Mouse (Mus musculus): ENCODE results near the gene Trim65. TPM values are rescaled to one million over a fixed set of nuclear protein-coding genes. Genes with fewer than 3 reads are reported as not detected.
"Not testable (repeated sequence)": the region's sequence is repeated elsewhere in the genome, so short reads cannot be mapped to it uniquely, and the experiment has no call there.

Gene Trim65
- polyA plus RNA-seq, 1 experiment from 2014 or later: 6.5 TPM

- Histone ChIP-seq H3K27ac (ENCODE audit: low read length) (peak overlapping the region; percentile 91), H3K4me1 (ENCODE audit: control insufficient read depth, insufficient read depth, low read length) (peaks cover 29% of the 10 kb centered on the region), H3K9ac (ENCODE audit: low read length) (peak overlapping the region; percentile 84), H3K4me3 (ENCODE audit: low read length) (peak overlapping the region; percentile 67), H3K27me3 (ENCODE audit: control insufficient read depth, insufficient read depth, low read length) (no peaks in the 10 kb centered on the region), H3K36me3 (ENCODE audit: control insufficient read depth, insufficient read depth) (peaks cover 22% of the 10 kb centered on the region), H3K9me3 (replicated peaks; ENCODE audit: control insufficient read depth, low read length) (no peaks in the 10 kb centered on the region), H3K4me2 (ENCODE audit: low read depth, low read length) (peak overlapping the region; percentile 70)
- 35% methylated on average over 8 of the region's 8 CpGs for WGBS
- ATAC-seq (replicated peaks; ENCODE audit: extremely low read depth, insufficient read depth, low FRiP score): peak; percentile 14; the same call in 1 of the 2 replicates
Observed at GRCm38 (mm10) chr11:116129993-116130487, 888 bp downstream of the Trim65 start.

- no peak for ATAC-seq (replicated peaks; ENCODE audit: extremely low read depth, insufficient read depth, low FRiP score)
- Histone ChIP-seq H3K9ac (ENCODE audit: low read length) (peak overlapping the region; percentile 84), H3K4me3 (ENCODE audit: low read length) (no peak overlapping the region; the same call in 1 of the 2 replicates), H3K27ac (ENCODE audit: low read length) (no peak overlapping the region), H3K36me3 (ENCODE audit: control insufficient read depth, insufficient read depth) (peaks cover 19% of the 10 kb centered on the region), H3K4me1 (ENCODE audit: control insufficient read depth, insufficient read depth, low read length) (peaks cover 29% of the 10 kb centered on the region), H3K9me3 (replicated peaks; ENCODE audit: control insufficient read depth, low read length) (no peaks in the 10 kb centered on the region), H3K4me2 (ENCODE audit: low read depth, low read length) (peak overlapping the region; percentile 70), H3K27me3 (ENCODE audit: control insufficient read depth, insufficient read depth, low read length) (no peaks in the 10 kb centered on the region)
- WGBS: 80% methylated on average over 9 of the region's 9 CpGs
Observed at GRCm38 (mm10) chr11:116129091-116129790, 1.7 kb downstream of the Trim65 start.

DNA sequence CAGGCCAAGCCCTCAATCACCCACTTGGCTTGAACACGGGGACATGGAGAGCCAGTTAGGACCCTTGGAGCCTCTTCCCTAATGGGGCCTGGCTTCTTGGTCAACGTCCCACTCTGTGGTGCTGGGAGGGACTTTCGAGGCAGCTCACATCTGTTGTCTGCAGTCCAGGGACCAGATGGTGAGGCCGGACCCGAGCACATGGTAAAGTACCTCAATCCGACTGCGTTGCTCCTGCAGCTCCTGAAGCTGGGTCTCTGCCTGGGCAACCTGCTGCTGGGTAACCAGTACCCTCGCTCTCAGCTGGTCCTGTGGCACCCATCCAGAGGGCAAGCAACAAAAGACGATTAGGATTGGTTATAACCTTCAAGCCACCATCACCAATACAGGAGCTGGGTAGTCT, 2.9 kb downstream of the Trim65 start:
- H3K4me2 ChIP-seq (ENCODE audit: low read depth, low read length): no peak overlapping the region

DNA sequence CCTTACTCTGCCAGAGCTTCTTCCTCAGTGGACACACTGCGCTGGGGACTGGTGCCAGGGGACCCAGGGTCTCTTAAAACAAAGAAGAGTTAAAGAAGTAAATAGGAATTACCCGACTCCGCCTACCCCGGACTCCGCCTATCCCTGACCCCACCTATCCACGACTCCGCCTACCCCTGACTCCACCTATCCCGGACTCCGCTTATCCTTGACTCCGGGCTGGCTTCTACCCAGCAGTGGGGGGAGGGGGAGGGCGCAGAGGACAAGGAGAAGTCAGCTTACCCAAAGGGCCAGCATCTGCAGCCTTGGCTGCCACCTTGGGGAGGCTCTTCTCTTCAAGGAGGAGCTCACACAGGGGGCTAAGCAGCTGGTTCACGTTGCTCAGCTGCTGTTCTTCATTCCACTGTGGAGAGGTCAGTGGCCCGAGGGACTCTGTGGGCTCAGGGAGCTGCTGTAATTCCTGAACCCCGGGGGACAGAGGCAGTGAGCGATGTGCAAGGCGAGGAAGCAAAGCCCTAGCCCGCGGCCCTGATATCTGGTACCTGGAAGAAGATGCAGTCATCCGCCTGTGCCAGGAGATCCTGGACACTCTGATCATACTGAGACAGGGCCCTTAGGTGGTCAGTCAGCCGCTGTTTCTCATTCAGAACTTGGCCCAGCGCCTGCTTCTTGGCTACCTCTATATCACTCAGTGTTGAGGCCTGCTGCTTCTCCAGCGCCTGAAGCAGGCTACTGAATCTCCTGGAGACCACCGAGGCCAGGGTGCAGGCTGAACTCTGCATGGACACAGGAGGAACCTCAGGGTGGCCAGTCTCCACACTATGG, 3.6 kb downstream of the Trim65 start, which contains the start of gene Trim47:
TSS of gene Trim47 (minus strand) at position 55 of the 825 bp plus-strand sequence.
- WGBS: 35% methylated on average over 23 of the region's 23 CpGs
- H3K4me3 ChIP-seq (ENCODE audit: low read length): peak within 1 kb of the TSS; percentile 13; the same call in 1 of the 2 replicates
- no peaks in the 10 kb centered on the region for H3K9me3 ChIP-seq (replicated peaks; ENCODE audit: control insufficient read depth, low read length)
- peak within 1 kb of the TSS; percentile 4; the same call in 1 of the 2 replicates for H3K27ac ChIP-seq (ENCODE audit: low read length)
- peak within 1 kb of the TSS; percentile 53 for H3K9ac ChIP-seq (ENCODE audit: low read length)
- H3K27me3 ChIP-seq (ENCODE audit: control insufficient read depth, insufficient read depth, low read length): no peaks in the 10 kb centered on the region
- ATAC-seq (replicated peaks; ENCODE audit: extremely low read depth, insufficient read depth, low FRiP score): no peak
- H3K4me1 ChIP-seq (ENCODE audit: control insufficient read depth, insufficient read depth, low read length): peaks cover 24% of the 10 kb centered on the region
- H3K4me2 ChIP-seq (ENCODE audit: low read depth, low read length): peak within 1 kb of the TSS; percentile 39; the same call in 1 of the 2 replicates
- peaks cover 15% of the 10 kb centered on the region for H3K36me3 ChIP-seq (ENCODE audit: control insufficient read depth, insufficient read depth)

More for the DNA sequence above, 2.9 kb downstream of the Trim65 start:
- peaks cover 29% of the 10 kb centered on the region for H3K4me1 ChIP-seq (ENCODE audit: control insufficient read depth, insufficient read depth, low read length)
- H3K27me3 ChIP-seq (ENCODE audit: control insufficient read depth, insufficient read depth, low read length): no peaks in the 10 kb centered on the region
- H3K9me3 ChIP-seq (replicated peaks; ENCODE audit: control insufficient read depth, low read length): no peaks in the 10 kb centered on the region
- no peak overlapping the region for H3K4me3 ChIP-seq (ENCODE audit: low read length)
- 80% methylated on average over 9 of the region's 9 CpGs for WGBS
- no peak overlapping the region for H3K27ac ChIP-seq (ENCODE audit: low read length)
- peaks cover 19% of the 10 kb centered on the region for H3K36me3 ChIP-seq (ENCODE audit: control insufficient read depth, insufficient read depth)
- H3K9ac ChIP-seq (ENCODE audit: low read length): peak overlapping the region; percentile 53
- ATAC-seq (replicated peaks; ENCODE audit: extremely low read depth, insufficient read depth, low FRiP score): no peak

- H3K4me1 ChIP-seq (ENCODE audit: control insufficient read depth, insufficient read depth, low read length): peaks cover 19% of the 10 kb centered on the region
- no peaks in the 10 kb centered on the region for H3K27me3 ChIP-seq (ENCODE audit: control insufficient read depth, insufficient read depth, low read length)
- H3K9me3 ChIP-seq (replicated peaks; ENCODE audit: control insufficient read depth, low read length): no peaks in the 10 kb centered on the region
- WGBS: 97% methylated on average over 15 of the region's 15 CpGs
- no peak for ATAC-seq (replicated peaks; ENCODE audit: extremely low read depth, insufficient read depth, low FRiP score)
- H3K36me3 ChIP-seq (ENCODE audit: control insufficient read depth, insufficient read depth): peaks cover 12% of the 10 kb centered on the region
- H3K4me3 ChIP-seq (ENCODE audit: low read length): no peak overlapping the region
- no peak overlapping the region for H3K27ac ChIP-seq (ENCODE audit: low read length)
- no peak overlapping the region for H3K9ac ChIP-seq (ENCODE audit: low read length)
- no peak overlapping the region for H3K4me2 ChIP-seq (ENCODE audit: low read depth, low read length)
Observed at GRCm38 (mm10) chr11:116126261-116126660, 4.7 kb downstream of the Trim65 start.

GRCm38 (mm10) chr11:116121731-116122245, 9.1 kb downstream of the Trim65 start:
- H3K9ac ChIP-seq (ENCODE audit: low read length); H3K9me3 ChIP-seq (replicated peaks; ENCODE audit: control insufficient read depth, low read length); H3K4me2 ChIP-seq (ENCODE audit: low read depth, low read length); H3K4me1 ChIP-seq (ENCODE audit: control insufficient read depth, insufficient read depth, low read length); ATAC-seq (replicated peaks; ENCODE audit: extremely low read depth, insufficient read depth, low FRiP score); H3K27ac ChIP-seq (ENCODE audit: low read length); H3K4me3 ChIP-seq (ENCODE audit: low read length); H3K27me3 ChIP-seq (ENCODE audit: control insufficient read depth, insufficient read depth, low read length): not testable (repeated sequence)
- WGBS: 93% methylated on average over 8 of the region's 8 CpGs
- peaks cover 12% of the 10 kb centered on the region for H3K36me3 ChIP-seq (ENCODE audit: control insufficient read depth, insufficient read depth)

GRCm38 (mm10) chr11:116117819-116118218, 13.1 kb downstream of the Trim65 start:
- H3K27me3 ChIP-seq (ENCODE audit: control insufficient read depth, insufficient read depth, low read length): no peaks in the 10 kb centered on the region
- no peak overlapping the region for H3K27ac ChIP-seq (ENCODE audit: low read length)
- no peaks in the 10 kb centered on the region for H3K4me1 ChIP-seq (ENCODE audit: control insufficient read depth, insufficient read depth, low read length)
- ATAC-seq (replicated peaks; ENCODE audit: extremely low read depth, insufficient read depth, low FRiP score): no peak
- no peaks in the 10 kb centered on the region for H3K36me3 ChIP-seq (ENCODE audit: control insufficient read depth, insufficient read depth)
- no peak overlapping the region for H3K9ac ChIP-seq (ENCODE audit: low read length)
- H3K9me3 ChIP-seq (replicated peaks; ENCODE audit: control insufficient read depth, low read length): no peaks in the 10 kb centered on the region
- no peak overlapping the region for H3K4me2 ChIP-seq (ENCODE audit: low read depth, low read length)
- no peak overlapping the region for H3K4me3 ChIP-seq (ENCODE audit: low read length)

DNA sequence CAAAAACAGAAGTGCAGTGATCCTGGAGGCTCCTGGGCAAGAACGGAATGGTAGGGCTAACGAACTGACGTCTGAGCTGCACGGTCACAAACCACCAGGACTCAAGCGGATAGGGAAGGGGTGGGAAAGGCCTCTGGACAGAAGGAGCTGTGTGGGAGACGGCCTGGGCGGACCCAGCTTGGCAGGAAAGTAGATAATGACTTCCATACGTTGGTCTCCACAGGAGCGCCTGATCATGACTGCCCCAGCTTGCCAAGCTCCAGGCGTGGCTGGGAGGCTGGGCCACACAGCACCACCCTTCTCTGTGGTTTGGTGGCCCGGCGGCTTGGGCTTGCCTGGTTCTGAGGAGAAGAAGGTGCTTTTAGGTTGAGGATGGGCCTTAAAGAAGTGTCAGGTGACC, 13.7 kb downstream of the Trim65 start:
- ATAC-seq (replicated peaks; ENCODE audit: extremely low read depth, insufficient read depth, low FRiP score): no peak

More for the DNA sequence above, 13.7 kb downstream of the Trim65 start:
- Histone ChIP-seq H3K4me2 (ENCODE audit: low read depth, low read length) (no peak overlapping the region), H3K27ac (ENCODE audit: low read length) (no peak overlapping the region), H3K27me3 (ENCODE audit: control insufficient read depth, insufficient read depth, low read length) (no peaks in the 10 kb centered on the region), H3K9me3 (replicated peaks; ENCODE audit: control insufficient read depth, low read length) (no peaks in the 10 kb centered on the region), H3K9ac (ENCODE audit: low read length) (no peak overlapping the region), H3K36me3 (ENCODE audit: control insufficient read depth, insufficient read depth) (no peaks in the 10 kb centered on the region), H3K4me3 (ENCODE audit: low read length) (no peak overlapping the region), H3K4me1 (ENCODE audit: control insufficient read depth, insufficient read depth, low read length) (no peaks in the 10 kb centered on the region)
- WGBS: 69% methylated on average over 12 of the region's 12 CpGs
